In the genomic region with DNA sequence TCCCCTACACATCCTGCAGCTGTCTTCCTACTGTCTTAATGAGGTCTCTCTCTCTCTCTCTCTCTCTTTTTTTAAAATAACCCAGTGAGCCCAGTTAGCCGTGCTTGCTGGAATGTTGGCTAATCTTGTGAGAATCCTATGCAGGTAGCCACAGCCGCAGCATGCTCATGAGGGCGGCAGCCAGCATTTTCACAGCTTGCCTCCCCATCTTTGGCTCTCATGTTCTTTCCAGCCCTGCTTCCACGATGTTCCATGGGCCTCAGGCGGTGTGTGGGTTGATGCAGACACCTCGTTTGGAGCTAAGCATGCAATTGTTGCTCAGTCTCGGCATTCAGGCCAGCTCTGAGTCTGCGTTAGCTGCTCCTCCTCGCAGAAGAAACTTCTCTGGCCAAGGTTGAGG, we compare ENCODE assay signal across 2 mouse cellular contexts. TPM values are rescaled to one million over a fixed set of nuclear protein-coding genes. Genes with fewer than 3 reads are reported as not detected.
"Had no signal": no experiment of that assay in that cellular context is flagged by ENCODE, and none has a peak within 500 bp of the region (broad histone marks: within the 10 kb centered on the region; RNA-seq: fewer than 3 reads in every experiment).

No protein-coding gene starts in this region.

RNA-seq across cellular contexts. Expression of a gene that starts 1.4 kb away (rescaled TPM):
- total RNA-seq: layer of hippocampus, postnatal 25 days; midbrain, postnatal 0 days had no signal
